Mouse (Mus musculus): ENCODE measurements around the gene Asb6.

DNA sequence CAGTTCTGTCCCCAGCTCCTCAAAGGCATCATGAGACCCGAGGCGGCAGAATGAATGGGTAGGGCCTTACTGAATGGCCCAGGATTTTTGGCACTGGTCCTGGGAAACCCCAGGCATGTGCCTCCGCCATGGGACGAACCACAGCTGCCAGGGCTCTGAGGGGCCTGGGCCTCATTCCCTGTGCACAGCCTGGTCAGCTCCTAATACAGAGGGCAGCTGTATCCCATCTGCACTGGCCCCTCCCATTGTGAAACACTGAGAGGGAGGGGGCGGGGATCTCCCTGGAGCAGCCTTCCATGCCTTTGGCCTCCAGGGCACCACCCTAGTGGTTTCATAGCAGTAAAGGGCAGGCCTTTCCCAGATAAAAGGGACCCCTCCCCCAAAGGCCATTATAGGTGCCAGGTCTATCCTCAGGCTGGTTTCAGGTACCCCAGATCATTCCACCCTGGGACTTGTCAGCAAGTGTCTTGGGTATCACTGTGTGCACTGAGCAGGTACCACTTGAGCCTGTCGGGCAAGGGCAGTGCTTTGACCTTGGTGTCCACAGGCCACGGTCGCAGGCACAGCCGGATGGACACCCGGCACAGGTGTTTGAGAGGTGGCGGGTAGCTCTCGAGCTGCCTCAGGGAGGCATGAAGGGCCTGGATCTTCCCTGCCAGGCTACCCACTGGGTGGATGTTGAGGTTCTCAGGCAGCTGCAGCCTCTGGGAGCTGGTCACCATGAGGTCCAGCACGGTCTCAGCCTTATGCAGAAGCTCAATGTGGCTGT, 6.6 kb downstream of the Asb6 start:
- TF ChIP-seq EP300 (IDR thresholded peaks at IDR 0.05): no peak
- TF ChIP-seq CTCF (IDR thresholded peaks at IDR 0.05): peak; percentile 26; the same call in 1 of the 2 replicates

Measured in lung, postnatal 0 days (tissue).